Mouse (Mus musculus) adrenal gland, adult 2 months (tissue): Measurements from ENCODE around the gene Ccdc177. TPM values are rescaled to one million over a fixed set of nuclear protein-coding genes. Genes with fewer than 3 reads are reported as not detected.

Experiments used
- DNase-seq: peaks from one replicate; pipeline ENCODE4 v3.0.0; 2021
- polyA plus RNA-seq: library from polyadenylated mRNA; depleted of rRNA; stranded (reverse); fragments of >200 nt; gene quantifications from 2 replicates; pipeline ENCODE4 v1.2.3, GENCODE M21; 2012; rRNA removed
- total RNA-seq, 2 experiments: library from RNA; stranded (reverse); gene quantifications; 2 replicates each; pipeline ENCODE4 v1.2.3; 2021

The Ccdc177 gene
- total and polyA plus RNA-seq, 3 experiments: 0.07 TPM; not detected in 2

GRCm38 (mm10) chr12:80736464-80737282, 23.8 kb downstream of the Ccdc177 start:
- DNase-seq: no peak

DNA sequence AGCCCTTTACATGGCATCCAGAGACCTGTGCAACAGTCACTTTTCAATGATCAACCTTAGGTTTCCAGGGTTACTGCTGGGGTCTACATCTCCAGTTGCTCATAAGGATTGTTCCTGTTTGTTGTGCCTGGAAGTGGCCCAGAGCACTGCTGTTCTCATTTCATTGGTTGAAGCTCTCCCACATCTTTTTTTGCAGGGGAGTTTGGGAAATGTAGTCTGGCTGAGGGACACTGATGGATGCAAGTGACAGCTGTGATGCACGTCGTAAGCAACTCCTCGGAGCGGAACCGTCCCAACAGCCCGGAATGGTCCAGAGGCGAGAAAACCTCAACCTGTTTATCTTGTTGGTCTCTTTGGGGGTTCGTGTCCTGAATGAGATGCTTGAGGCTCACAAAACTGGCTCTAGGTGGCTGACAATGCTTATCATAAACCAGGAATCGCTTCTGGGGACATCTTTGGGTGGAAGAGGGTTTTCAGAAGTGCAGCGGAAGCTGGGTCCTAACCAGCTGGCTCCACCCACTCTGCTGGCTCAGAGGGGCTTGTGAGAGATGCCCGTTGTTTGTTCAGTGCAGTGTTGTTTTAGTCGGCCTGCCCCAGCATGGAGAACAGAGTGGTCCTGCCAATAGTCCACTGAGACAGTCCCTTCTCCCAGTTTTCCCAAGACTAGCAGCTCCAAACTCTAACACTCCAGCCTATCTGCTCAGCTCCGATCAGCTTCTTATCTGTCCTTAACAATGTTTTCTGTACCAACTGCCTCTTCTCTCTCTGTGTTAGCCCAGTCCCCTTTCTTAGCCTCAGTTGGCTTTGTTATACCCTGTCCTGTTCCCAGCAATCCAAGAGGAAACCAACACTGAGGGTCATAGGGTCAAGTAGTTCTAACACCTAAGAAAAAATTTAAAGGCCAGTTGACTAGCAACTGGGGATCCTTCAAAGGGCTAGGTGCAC, 25.7 kb downstream of the Ccdc177 start:
- DNase-seq: no peak

DNA sequence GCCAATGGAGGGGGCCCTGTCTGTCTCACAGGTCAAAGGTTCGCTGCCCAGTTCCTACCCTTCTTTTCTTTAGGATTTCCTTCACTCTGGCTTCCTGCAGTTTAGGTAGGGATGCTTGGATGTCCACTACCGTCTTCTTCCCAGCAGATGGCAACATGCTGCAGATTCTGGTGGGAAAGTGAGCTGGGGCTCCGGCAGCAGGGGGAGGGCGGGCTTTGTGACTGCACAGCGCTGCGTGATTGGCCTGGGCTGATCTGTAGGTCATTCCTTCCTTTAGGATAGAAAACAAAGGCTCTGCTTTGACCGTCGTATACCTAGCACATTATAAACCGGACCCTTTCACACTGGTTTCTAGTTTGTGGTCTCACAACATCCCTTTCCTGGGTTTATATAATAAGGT, 29.9 kb downstream of the Ccdc177 start:
- peak; percentile 37 for DNase-seq

- no peak for DNase-seq
These were observed 30.5 kb downstream of the Ccdc177 start for GRCm38 (mm10) chr12:80729758-80730530.

- DNase-seq: peak; percentile 10
These were observed 31.7 kb downstream of the Ccdc177 start for GRCm38 (mm10) chr12:80728814-80729213.

- DNase-seq: no peak
These were observed 32.3 kb downstream of the Ccdc177 start for GRCm38 (mm10) chr12:80728207-80728606.

GRCm38 (mm10) chr12:80724853-80725559, 35.5 kb downstream of the Ccdc177 start:
- peak; percentile 74 for DNase-seq

- DNase-seq: no peak
These were observed 39.0 kb downstream of the Ccdc177 start for GRCm38 (mm10) chr12:80721458-80721857.

- DNase-seq: no peak
These were observed 40.0 kb downstream of the Ccdc177 start for GRCm38 (mm10) chr12:80720507-80720906.

DNA sequence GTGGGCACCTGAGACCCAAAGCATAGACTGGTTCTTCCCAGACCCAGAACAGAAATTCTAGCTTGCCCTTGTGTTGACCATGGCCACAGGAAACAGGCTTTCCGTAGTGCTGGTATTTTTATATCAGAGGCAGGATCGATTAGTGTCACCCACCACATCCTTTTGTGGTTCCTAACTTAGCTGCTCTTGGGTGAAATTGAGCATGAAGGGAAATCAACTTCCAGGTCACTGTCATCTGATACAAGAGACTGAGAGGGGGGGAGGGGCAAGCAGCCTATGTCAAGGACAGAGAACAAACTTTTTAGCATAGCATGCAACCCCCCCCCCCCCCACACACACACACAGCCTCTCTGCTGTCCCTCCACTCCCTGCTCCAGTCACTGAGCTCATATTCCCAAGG, 41.3 kb downstream of the Ccdc177 start:
- DNase-seq: no peak

- no peak for DNase-seq
These were observed 44.6 kb downstream of the Ccdc177 start for GRCm38 (mm10) chr12:80715915-80716314.

GRCm38 (mm10) chr12:80706915-80707604, 53.4 kb downstream of the Ccdc177 start:
- DNase-seq: no peak

GRCm38 (mm10) chr12:80706208-80706914, 54.1 kb downstream of the Ccdc177 start:
- DNase-seq: no peak

Other genes with a start within 250 kb of the Ccdc177 start
- 1 to 10 TPM; 6.7 to 9.3 TPM for gene Galnt16, start 242.4 kb downstream of the Ccdc177 start, total RNA-seq
- 4.0 and 6.3 TPM in 2 replicates for gene Galnt16, start 242.4 kb downstream of the Ccdc177 start, polyA plus RNA-seq
- 10 to 100 TPM; 43.0 to 53.0 TPM for gene Slc39a9, start 116.8 kb downstream of the Ccdc177 start, total RNA-seq
- 44.8 and 75.6 TPM in 2 replicates for gene Slc39a9, start 116.8 kb downstream of the Ccdc177 start, polyA plus RNA-seq
- gene Erh, start 116.3 kb downstream of the Ccdc177 start, total RNA-seq: 10 to 100 TPM; 37.2 to 39.4 TPM
- gene Erh, start 116.3 kb downstream of the Ccdc177 start, polyA plus RNA-seq: 6.6 and 7.9 TPM in 2 replicates
- not detected for gene Plekhd1, start 68.1 kb downstream of the Ccdc177 start, total RNA-seq
- 0.10 TPM in 1 of 2 replicates, not detected in the other for gene Plekhd1, start 68.1 kb downstream of the Ccdc177 start, polyA plus RNA-seq
- gene Susd6, start 29.8 kb upstream of the Ccdc177 start, total RNA-seq: 10 to 100 TPM; 50.4 to 57.8 TPM
- 61.5 and 62.6 TPM in 2 replicates for gene Susd6, start 29.8 kb upstream of the Ccdc177 start, polyA plus RNA-seq
- gene Srsf5, start 184.8 kb upstream of the Ccdc177 start, total RNA-seq: 100 to 1,000 TPM; 249 to 348 TPM
- gene Srsf5, start 184.8 kb upstream of the Ccdc177 start, polyA plus RNA-seq: 126 and 136 TPM in 2 replicates
- gene Slc10a1, start 208.0 kb upstream of the Ccdc177 start, total RNA-seq: 1 to 10 TPM in 1 of 2 experiments, not detected in 1; 2.3 TPM
- gene Slc10a1, start 208.0 kb upstream of the Ccdc177 start, polyA plus RNA-seq: 0.67 TPM in 1 of 2 replicates, not detected in the other